Mouse (Mus musculus) left cerebral cortex, adult 2 months (tissue): ENCODE measurements at regions not wholly inside any gene's neighbourhood (a gene's known extent, or its start where the extent isn't known, plus 50 kb on each side); places are given as distances from the start of the nearest gene placed in this dataset.

ENCODE experiments used
- DNase-seq, 2 experiments: peaks; one replicate each; pipeline ENCODE4 v3.0.0; 2021 to 2022; ENCODE audit warnings: low spot score in 2 of 2, mixed read lengths in 1 of 2; ENCODE audit errors: extremely low spot score in 1 of 2
- H3K27ac ChIP-seq: fragments of 200-600 bp; 2 replicates; pipeline ENCODE4 v1.8.1; 2022
- H3K4me3 ChIP-seq: fragments of 200-600 bp; 2 replicates; pipeline ENCODE4 v1.8.1; 2022
- CTCF ChIP-seq: fragments of 200-600 bp; IDR thresholded peaks from 2 replicates; pipeline ENCODE4 v1.8.1; 2022; ENCODE audit warnings: antibody characterized with exemption, mild to moderate bottlenecking, moderate library complexity
- intact Hi-C: fragments of 180-260 bp; cut with DNase I; formaldehyde crosslinking; loops from one replicate; pipeline ENCODE4 v1.15.1; 2025

DNA sequence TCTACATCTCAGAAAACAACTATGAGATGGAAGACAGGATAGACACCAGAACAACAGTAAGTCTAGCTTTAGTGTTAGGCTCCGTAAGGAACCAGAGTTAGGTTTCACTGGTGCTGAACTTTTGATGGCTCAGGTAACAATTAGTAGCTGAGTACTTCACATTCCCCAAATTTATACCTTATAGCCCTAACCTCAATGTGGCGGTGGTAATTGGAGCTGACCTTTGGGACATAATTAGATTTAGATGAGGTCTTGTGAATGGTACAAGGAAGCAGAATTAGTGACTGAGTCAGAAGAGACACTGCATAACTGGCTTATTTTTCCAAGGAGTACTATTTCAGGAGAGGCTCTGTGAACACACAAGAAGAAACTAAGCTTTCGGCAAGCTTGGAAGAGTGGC, 123.7 kb upstream of the P2ry1 start:
- Histone ChIP-seq H3K27ac (no peak overlapping the region), H3K4me3 (no peak overlapping the region)
- intact Hi-C loops = no loop called here

DNA sequence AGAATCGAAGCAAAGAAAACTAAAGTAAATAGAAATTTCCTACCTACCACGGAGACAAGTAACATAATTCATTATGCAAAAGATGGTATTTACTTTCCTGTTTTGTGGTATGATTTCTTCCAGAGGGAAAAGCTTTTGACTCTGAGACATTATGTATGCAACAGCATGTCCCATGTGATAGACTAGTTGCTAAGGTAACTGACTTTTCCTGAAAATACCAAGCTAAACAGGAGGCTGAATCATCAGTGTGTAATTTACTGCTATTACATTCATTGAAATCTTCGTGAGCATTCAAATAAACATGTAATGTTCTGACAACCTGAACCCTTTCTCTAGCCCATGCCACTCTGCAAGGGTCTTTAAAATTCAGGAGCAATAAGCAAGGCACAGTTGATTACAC, 118.6 kb upstream of the P2ry1 start:
- no peak for DNase-seq
- intact Hi-C loops = no loop called here
- Histone ChIP-seq H3K4me3 (no peak overlapping the region), H3K27ac (no peak overlapping the region)
- no peak for TF ChIP-seq CTCF

More for the DNA sequence above, 123.7 kb upstream of the P2ry1 start:
- TF ChIP-seq CTCF = no peak
- no peak for DNase-seq

DNA sequence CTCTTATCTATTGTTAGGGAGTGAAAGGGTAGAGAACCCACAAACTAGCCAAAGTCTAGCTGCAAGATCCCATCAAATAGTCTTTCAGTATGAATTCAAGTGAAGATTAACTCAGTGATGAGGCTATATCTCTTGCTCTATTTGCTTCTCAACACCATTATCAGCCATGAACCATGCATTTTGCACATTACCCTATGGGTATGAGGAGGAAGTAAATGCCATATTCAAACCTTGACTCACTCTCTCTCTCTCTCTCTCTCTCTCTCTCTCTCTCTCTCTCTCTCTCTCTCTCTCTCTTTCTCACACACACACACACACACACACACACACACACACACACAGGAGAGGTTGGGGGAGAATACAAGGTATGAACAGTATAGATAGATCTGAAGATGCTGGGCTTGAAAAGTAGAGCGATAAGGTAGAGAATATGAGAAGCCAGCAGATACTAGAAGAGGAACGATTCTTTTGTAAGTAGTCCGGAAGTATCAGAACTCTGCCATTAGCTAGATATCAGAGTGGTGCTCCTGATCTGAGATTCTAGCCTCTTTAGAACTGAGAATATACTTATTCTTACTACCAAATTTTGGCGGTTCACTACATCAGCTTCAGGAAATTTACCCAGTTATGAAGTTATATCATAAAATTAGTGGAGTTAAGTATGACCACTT, 113.3 kb upstream of the P2ry1 start:
- no peak for DNase-seq
- no peak overlapping the region for H3K4me3 ChIP-seq
- no peak overlapping the region for H3K27ac ChIP-seq
- no peak for TF ChIP-seq CTCF
- intact Hi-C loops = no loop called here

DNA sequence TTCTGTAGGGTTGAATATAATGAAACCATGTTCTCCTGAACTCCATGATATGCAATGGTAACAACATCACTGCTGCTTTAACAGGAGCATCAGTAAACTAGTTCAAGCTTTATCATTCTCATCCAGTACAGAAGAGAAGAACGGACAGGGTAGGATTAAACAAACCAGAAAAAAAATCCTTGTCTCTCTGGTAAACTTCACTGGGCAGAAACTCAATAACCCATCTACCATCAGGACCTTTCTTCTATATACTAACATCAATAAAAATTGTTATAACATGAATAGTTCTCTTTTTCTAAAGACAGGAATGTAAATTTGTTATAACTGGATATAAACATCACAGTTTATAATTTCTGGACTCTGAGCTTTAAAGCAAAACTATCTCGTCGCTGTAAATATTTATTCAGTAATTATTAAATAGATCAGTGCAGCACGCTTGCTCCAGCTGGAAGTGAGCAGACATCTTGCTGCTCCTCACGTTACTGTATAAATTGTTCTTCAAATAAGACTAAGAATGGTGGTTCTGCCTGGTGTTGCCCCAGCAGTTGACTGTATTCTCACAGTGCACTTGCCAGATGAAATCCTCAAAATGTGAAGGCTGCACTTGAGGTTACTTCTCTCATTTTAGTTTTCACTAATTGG, 104.8 kb upstream of the P2ry1 start:
- H3K27ac ChIP-seq = no peak overlapping the region
- H3K4me3 ChIP-seq = no peak overlapping the region
- no peak for TF ChIP-seq CTCF
- intact Hi-C loops = no loop called here
- no peak for DNase-seq

DNA sequence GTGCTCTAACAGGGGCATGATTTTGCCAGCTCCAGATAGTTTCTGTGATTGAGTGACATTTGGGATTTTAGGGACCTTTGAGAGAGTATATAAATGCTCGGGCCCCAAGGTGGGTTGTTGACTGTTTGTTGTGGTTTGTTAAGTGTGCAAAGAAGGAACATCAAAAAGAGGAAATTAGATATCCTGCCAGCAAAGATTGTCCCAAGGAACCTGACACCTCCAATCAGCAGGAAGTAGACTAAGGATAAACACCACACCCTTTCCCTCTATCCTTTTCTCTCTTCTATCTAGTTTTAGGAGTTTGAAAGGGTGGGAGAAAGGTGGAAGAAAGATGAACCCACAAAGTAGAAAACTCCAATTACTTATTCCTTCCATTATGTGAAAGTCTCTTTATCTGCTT, 103.9 kb upstream of the P2ry1 start:
- intact Hi-C loops = no loop called here
- no peak overlapping the region for H3K4me3 ChIP-seq
- DNase-seq = no peak
- no peak for TF ChIP-seq CTCF
- H3K27ac ChIP-seq = no peak overlapping the region

DNA sequence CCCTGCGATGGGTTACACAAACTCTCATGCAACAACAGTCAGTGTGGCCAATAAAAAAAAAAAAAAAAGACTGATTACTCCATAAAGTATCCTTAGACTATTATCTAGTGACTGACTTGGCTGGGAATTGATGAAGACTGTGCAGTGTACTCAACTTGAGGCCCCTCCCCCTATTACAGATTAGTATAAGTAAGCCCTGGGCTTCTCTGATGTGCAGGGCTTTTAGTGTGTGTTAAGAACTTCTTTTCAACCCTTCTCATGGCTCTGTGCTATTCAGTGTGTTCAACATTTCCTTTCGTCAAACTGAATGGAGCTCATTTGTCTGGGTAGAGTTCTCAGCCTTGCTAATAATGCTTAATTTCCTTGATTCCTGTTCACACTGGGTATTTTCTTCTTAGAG, 101.0 kb upstream of the P2ry1 start:
- DNase-seq = no peak
- TF ChIP-seq CTCF = no peak
- intact Hi-C loops = no loop called here
- H3K27ac ChIP-seq = no peak overlapping the region
- no peak overlapping the region for H3K4me3 ChIP-seq

DNA sequence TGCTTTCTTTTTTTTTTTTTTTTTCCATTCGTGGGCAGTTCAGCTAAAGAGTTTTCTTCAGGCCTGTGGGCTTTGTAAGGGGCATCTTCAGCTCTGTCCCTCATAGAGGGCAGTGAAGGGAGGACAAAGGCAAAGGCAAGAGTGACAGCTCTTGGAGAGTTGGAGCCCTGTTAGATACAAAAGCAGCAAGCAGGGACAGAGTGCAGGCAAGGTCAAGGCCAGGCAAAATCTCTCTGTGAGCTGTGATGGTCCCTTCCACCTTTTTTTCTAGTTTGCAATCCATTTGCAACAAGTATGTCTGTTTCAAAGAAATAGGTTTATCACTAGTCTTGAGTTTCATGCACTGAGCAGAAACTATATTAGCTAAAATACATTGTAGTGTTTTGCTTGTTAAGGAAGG, 86.2 kb upstream of the P2ry1 start:
- no peak overlapping the region for H3K27ac ChIP-seq
- intact Hi-C loops = no loop called here

DNA sequence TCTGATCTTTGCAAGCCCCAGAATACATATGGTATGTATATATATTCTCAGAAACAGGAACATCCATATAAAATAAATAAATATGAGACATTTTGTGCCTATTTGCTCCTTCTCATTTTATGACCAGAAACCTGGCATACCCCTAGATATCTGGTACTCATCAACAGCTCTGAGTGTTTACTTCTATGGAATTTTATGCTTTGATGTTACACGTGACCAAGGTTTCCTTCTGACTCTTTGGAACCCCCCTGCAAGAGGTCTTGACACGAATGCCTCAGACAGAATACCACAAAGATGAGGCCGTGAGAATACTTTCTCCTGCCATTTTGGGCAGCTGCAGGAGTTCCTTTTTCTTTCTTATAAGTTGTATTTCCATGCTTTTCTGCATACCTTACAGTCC, 85.3 kb upstream of the P2ry1 start:
- no peak for TF ChIP-seq CTCF
- intact Hi-C loops = no loop called here
- H3K4me3 ChIP-seq = no peak overlapping the region

More for the DNA sequence above, 86.2 kb upstream of the P2ry1 start:
- H3K4me3 ChIP-seq = no peak overlapping the region
- no peak for DNase-seq
- no peak for TF ChIP-seq CTCF

DNA sequence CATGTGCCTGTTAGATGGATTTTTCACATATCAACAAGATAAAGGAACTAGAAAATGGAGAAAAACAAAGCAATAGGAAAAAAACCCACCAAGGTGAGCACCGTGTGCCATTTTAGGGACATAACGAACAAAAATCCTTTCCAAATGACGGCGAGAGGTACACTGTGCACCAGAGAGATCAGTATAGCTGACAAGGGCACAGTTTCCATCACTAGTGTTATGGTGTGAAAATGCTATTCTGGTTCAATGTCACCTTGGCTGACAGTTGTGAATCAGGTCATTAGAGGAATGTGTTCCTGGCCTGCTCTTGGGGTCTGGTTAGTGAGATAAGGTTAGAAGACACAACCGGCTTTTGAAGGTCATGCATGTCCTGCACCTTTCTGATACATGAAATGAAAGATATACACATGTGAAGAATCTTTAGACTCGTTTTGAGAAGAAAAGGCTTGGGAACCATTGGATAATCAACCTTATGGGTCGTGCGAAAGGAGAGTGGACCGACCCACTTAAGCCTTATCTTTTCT, 76.5 kb upstream of the P2ry1 start:
- DNase-seq = no peak
- intact Hi-C loops = no loop called here
- TF ChIP-seq CTCF = no peak
- Histone ChIP-seq H3K27ac (no peak overlapping the region), H3K4me3 (no peak overlapping the region)

More for the DNA sequence above, 85.3 kb upstream of the P2ry1 start:
- no peak overlapping the region for H3K27ac ChIP-seq
- no peak for DNase-seq

DNA sequence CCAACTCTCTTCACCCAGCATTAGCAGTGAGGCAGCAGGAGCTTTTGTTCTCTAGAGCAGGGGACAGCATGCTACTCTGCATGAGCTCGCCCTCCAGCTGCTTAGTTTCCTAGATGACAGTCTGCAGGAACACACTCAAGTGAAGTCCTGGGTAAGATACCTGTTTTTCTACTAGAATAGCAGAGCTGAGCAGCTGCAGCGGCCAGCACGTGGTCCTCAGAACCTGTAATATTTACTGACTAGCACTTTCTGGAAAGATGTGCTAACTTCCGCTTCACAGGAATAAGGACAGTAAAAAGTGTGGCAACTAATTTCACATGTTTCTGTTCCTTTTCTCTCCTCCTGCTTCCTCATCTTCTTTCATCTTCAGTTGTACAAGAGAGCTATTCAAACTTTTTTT, 73.7 kb upstream of the P2ry1 start:
- Histone ChIP-seq H3K27ac (no peak overlapping the region), H3K4me3 (no peak overlapping the region)
- DNase-seq = no peak
- intact Hi-C loops = no loop called here
- TF ChIP-seq CTCF = no peak

DNA sequence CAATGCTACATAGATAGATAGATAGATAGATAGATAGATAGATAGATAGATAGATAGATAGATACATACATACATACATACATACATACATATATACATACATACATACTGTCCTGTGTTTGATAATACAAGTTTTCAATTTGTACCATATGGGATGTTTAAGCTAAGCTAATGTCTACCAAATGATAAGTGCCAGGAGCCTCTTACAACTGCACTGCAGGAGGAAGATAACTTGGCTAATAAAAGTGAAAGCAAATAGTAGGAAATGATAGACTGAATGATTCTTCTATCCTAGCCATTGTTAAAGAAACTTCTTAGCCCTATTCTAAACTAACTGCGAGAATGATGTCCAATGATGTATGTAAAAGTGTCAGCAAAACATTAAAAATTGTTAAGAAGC, 68.1 kb upstream of the P2ry1 start:
- intact Hi-C loops = no loop called here
- Histone ChIP-seq H3K27ac (no peak overlapping the region), H3K4me3 (no peak overlapping the region)
- TF ChIP-seq CTCF = no peak
- DNase-seq = no peak

DNA sequence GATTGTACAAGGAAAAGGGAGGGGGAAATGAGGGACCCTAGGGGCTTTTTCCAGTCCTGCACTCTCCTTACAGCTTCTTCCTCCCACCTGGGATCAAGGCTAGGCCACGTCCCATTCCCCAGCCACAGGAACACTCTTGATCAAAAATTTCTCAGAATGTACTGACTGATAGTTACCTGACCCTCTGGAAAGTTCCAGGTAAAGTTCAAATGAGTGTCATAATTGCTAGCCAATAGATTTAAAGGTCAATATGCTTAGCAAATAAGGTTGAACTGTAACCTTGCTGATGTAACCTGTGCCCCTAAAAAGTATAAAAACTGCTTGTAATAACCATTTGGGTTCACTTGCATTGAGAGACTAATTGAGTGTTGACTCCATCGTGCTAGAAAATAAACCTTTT, 61.1 kb upstream of the P2ry1 start:
- intact Hi-C loops = no loop called here
- no peak overlapping the region for H3K27ac ChIP-seq
- H3K4me3 ChIP-seq = no peak overlapping the region
- DNase-seq = no peak
- no peak for TF ChIP-seq CTCF

DNA sequence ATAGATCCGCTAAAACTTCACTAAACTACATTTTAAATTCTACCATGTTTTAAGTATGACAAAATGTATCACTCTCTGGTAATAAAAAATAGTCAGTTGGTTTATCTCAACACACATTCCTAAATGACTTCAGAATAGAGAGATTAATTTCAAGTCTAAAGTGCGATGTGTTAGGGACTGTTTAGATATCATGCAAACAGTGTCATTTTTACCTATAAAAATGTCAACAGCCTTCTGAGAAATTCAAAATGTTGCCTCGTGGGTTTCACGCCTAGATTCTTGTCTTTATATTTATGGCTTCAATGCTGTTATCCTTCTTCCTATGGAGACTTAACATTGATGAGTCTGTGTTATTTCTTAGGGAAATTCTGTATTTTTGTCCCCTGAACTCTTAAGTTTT, 53.7 kb upstream of the P2ry1 start:
- TF ChIP-seq CTCF = no peak
- H3K4me3 ChIP-seq = no peak overlapping the region
- no peak for DNase-seq
- intact Hi-C loops = no loop called here
- H3K27ac ChIP-seq = no peak overlapping the region
